Mouse (Mus musculus): ENCODE data around the gene Ccdc146.

The Ccdc146 gene

DNA sequence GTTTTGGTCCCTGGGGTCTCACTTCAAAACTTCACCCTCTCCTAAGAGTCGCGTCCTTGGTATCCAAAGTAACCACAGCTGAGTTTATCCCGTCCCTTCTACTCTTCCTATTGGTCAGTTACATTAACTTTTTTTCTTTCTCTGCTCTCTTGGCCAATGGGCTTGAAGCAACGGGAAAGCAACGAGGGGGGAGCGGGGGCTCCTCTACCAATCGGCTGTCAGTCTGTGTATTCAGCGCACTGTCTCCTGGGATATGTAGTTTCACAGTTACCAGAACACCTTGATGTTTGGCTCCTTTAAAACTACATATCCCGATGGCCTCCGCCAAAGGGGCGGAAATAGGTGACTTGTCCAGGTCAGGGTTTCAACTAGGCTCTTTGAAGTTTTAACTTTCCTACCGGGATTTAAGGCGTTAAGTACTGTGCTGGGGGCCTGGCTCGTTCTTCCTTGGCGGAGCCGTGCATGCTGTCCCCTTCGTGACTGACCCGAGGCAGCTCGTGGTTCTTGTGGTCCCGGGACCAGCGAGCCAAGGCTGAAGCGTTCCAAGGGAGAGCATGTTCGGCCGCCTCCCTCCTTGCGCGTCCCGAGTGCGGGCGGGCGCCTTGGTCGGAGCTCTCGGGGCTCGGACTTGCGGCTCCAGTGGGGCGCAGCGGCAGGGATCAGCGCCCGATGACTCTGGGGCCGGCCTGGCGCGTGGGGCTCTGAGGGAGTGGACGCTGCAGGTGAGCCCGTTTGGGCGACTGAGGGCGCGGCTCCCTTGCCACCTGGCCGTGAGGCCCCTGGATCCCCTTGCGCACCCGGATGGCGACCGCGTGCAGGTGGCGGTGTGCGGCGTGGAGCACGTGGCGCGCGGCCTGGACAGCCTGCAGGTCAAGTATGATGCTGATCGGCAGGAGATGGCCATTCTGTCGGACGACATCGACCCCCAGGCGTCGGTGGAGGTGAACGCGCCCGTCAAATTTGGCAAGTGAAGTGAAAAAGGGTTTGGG lies at the start of gene Ccdc146, which contains the start of gene Fam185a:
Gene Ccdc146 (minus strand): TSS at position 64 of the 989 bp plus-strand sequence.
Gene Fam185a (plus strand): TSS at position 345 of the 989 bp plus-strand sequence.
- DNase-seq (ENCODE audit: low spot score): peak; percentile 99

DNA sequence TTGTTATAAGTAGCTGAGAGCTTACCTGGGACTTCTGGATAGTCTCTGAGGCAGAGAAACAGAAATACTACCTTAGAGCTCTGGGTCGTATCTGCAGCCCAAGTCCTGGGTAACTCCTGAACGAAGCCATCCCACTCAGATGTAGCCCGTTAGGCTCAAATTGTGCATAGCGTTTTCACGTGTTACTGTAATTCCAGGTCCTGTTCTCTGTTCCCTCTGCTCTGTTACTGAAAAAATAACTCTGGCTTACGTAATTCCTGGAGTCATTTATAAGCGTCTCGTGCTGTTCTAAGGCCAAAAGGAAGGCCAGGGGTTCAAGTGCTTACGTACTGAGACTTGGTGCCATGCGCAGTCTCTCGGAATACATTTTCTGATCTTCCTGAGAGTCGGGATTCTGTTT lies 43.6 kb upstream of the Ccdc146 start:
- DNase-seq (ENCODE audit: low spot score): no peak

DNA sequence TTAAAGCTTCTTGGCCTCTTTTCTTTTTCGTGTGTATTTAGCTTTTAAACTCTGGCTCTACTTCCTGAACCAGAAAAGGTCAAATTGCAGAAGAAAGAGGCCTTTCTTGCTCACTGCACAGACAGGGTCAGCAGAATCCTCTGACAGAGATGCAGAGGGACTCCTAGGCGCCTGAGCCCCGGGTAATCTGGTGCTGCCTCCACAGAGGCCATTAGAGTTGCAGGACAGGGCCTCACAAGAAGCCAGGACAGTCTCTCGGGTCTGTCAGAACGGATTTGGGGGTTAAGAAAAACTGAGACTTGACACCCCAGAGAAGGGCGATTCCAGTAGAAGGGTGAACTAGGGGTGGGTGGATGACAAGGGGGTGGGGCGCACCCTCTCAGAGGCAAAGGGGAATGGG lies 42.9 kb upstream of the Ccdc146 start:
- no peak for DNase-seq (ENCODE audit: low spot score)

DNA sequence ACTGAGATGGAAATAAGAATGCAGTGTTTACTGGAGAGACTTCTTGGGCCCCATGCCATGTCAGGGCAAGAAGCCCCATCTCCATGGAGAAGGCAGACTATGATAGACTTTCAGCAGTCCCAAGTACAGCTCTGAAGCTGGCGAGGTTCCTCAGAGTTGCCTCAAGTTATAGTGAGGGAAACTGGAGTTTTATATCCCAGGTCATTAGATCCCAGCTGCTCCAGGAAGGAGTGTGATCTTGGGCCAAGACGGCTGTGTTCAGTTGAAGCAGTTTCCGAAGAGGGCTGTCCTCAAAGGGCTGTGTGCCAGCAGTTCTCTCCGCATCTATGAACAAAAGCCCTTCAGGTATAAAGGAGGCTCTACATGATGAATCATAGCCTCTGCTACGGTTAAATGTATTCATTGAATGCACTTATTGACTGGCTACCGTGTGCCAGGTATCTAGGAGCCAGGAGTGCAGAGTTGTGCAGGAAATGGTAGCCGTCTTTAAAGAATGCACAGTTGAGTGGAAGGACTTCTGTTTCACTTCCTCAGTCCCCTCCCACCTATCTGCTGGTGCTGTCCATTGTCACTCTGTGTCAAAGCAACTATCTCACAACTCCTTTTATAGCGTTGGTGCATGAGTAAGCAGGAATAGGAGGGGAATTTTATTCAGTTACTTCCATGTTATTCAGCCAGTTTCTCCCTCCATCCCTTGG lies 16.5 kb upstream of the Ccdc146 start:
- peak; percentile 68 for DNase-seq (ENCODE audit: low spot score)

DNA sequence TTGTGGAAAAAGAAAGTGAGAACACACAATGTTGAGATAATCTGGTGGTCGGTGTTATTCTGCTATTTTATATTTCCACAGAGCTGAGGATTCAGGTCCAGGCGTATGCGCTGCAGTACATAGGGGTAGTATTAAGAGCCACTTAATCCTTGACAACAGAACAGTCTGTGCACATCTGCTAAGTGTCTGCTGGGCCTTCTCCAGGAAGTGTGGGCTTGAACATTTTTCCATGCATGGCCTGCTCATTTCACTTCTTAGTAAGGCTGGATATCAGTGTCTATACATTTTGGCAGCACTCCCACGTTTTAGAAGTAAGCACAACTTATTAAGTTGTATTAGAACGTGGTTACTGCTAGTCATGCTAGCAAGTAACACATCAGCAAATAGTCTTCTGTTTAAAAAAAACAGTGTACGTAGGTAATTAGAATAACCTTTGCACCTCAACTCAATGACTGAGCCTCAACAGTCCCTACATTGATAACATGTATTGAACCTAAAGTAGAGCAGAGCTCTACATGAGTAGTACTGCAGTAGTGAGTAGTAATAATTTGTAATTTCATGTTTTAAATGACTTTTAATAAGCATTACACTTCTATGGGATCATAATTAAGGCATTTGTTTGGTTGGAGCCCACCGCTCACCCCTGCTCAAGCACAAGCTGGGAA lies 15.1 kb upstream of the Ccdc146 start:
- DNase-seq (ENCODE audit: low spot score): no peak

DNA sequence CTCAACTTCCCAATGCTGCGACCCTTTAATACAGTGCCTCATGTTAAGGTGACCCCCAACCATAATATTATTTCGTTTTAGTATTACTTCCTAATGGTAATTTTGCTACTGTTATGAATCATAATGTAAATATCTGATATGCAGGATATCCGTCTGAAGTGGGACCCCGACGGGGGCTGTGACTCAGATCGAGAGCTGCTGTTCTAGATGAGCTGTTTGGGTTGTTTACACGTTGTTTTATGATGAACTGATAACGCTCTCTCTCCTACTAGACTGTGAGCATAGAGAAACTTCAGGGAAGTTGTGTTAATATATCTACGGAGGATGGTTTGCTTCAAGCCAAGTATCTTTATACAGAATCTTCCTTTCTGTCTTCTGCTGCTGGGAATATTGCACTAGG lies 14.0 kb upstream of the Ccdc146 start:
- no peak for DNase-seq (ENCODE audit: low spot score)

DNA sequence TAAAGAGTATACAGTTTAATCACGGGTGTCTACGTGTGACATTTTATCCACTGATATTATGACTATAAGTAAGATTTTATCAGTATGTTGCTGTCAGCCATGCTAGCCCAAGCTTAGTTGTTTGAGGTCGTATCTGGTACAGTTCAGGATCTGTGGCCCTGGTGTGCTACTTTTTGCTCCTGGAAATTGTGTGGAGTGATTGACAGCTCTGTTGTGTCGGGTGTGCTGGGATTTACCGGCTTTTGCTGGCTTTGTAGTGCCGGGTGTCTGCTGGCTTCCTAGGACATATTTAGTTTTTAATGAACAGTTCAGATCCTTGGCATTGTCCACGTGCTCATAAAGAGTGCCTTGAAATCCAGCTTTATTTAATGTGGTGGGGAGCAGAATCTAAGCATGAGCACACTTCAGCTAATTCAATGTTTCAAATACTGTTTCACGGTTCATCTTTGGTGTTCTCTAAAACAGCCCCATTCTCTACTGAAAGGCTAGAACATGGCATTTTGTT lies 12.0 kb upstream of the Ccdc146 start:
- no peak for DNase-seq (ENCODE audit: low spot score)

DNA sequence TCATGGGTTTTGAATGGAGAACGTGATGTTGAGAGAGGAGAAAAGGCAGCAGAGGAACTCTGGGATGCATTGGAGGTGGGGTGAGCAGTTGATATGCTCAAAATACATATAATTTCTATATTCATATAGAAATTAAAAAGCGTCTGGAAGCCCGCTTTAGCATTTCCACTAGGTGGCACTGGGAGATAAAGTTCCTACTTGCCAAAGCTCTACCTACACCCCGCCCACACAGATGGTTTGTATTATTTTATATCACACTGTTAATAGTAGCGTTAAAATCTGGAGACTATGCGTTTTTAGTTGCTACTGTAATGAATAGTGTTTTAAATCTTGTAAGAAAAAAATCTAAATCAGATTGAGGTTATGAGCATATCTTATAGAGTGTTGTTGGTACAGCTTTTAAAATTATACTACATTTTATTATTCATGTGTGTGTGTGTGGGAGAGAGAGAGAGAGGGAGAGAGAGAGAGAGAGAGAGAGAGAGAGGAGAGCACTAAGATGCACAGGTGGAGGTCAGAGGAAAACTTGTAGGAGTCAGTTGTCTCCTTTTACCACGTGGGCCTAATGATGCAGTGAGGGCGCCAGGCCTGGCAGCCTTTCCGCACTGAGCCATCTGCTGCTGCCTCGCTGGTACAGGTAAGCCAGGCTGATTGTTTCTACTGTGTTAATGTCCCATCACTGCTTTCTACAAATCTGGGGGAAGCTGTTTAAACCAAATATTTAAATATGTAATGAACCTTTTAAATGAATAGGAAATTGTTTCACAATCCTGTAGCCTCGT lies 9.9 kb upstream of the Ccdc146 start:
- peak; percentile 76 for DNase-seq (ENCODE audit: low spot score)

DNA sequence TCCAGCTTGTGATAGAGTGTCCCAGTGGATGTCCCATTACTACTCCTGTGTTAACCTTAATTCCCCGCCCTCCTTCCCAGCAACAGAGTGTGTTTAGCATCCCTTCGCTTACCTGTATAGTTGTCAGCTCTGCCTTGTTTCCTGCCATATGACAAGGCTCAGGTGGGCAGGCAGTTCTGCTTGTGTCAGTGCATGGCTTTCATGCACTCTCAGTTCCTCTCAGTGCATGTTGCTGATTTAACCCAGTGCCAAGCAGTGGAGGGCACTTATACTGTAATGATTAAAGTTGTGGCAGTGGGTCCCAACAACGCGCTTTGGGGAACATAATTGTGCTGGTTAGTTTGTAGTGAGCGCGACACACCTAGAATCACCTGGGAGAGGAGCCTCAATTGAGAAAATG lies 2.2 kb upstream of the Ccdc146 start:
- DNase-seq (ENCODE audit: low spot score): no peak

DNA sequence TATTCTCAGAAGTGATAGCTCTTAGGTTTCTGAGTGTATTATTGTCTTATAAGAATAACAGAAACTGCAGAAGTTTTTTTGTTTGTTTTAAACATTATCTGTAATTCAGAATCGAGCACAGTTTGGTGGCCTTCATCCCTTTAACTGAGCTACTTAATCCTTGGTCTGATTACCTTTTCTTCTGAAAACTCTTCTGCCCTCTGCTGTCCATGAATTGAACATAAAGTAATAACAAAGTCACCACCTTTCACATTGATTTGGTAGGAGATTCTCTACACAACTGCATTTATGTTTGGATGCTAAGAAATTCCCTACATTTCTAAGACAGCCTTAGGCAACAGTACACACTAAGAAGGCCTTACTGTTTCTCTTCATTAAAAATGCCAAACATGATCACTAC lies 3.9 kb downstream of the Ccdc146 start:
- DNase-seq (ENCODE audit: low spot score): peak; percentile 76

DNA sequence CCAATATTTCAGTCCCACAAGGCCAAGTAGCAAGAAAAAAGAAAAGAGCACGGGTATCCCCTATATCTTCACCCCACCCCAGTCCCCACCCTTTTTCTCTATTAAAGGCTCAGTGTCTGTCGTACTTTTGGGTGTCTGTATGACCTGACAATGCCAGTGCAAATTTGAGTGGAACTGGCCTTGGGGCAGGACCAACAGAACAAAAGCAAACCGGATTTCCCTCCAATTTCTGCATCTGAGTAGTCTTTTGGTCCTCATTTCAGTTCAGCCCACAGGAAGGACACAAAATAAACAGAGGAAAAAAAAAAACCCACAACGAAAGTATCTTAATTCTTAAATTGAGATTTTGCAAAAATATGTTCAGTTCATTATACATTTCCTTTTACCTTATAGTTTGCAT lies 5.9 kb downstream of the Ccdc146 start:
- no peak for DNase-seq (ENCODE audit: low spot score)

DNA sequence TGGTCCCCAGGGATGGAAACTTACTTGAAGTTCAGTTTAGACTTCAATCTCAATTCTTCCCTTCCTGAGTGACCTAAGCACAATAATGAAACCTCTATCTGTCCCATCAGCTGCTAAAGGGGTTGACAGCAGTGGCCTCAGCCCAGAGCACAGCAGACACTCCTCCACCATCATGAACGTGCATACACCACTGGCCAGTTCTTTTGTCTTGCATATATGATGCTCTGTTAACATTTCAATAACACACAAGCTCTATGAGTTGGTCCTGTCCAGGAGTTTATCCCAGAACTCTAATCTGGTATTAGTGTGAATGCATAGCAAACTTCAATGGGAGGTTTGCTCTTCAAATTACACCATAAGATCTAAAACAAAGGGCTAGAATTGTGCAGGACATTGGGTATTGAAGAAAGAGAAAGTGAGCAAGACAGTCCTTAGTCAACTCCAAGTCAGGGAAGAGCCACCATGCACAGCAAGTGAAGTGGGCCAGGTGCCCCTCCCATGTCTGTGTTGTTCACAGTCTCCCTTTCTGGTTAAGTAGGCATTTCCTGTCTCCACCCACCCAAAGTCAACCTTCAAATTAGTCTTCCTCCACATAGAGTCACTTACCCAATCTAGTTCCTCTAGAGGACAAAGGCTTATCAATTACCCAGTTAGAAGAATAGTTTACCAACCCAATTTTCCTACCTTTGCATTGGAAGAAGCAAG lies 10.2 kb downstream of the Ccdc146 start:
- DNase-seq (ENCODE audit: low spot score): no peak

DNA sequence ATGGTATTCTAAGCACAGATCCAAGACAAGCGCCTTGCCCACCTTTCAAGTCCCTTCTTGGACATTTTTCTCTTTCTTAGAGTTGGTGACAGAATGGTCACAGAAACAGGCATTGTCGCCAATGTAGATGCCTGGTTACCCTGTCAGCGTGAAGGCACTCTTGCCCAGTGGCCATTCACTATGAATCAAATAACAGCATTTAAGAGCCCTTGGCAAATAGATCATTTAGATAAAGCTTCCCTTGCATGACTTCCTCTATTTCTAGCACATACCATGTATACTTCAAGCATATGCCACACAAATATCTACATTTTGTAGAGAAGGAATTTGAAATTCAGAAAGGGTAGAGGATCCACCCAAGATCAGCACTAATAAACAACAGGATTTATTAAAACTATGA lies 11.2 kb downstream of the Ccdc146 start:
- no peak for DNase-seq (ENCODE audit: low spot score)

DNA sequence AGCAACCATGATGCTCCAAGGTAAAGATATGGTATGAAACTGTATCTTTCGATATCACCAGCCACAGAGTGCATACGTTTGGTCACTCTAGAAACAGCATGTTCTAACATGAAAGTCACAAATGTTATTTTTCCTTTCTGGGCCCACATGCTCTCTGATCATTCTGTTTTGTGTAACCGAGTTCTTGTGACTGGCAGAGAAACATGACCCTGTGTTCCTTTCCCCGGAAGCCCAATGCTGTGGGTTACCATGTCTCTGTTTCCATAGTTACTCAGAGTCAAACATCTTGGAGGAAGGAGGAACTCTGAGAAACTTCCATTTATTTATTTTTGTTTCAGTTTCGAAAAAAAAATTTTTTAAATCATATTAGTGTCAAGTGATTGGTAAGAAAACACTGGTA lies 12.4 kb downstream of the Ccdc146 start:
- DNase-seq (ENCODE audit: low spot score): no peak

DNA sequence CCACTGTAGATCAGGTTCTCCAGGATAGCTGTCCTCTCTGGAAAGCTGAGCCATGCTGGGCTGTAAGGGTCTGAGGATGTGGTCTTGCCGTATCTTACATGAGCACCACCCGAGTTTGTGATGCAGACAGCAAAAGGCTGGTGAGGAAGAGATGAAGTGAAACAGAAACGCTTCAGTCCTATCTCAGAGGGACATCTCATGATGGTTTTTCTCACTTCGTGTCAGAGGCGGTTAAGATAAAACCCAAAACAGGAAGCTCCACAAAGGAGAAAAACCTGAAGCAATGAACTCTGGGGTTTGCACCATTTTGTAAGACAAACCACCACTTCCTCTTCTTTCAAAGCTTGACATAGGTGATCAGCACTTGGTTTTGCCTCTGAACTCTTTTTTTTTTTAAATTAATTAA lies 13.2 kb downstream of the Ccdc146 start:
- DNase-seq (ENCODE audit: low spot score): no peak

DNA sequence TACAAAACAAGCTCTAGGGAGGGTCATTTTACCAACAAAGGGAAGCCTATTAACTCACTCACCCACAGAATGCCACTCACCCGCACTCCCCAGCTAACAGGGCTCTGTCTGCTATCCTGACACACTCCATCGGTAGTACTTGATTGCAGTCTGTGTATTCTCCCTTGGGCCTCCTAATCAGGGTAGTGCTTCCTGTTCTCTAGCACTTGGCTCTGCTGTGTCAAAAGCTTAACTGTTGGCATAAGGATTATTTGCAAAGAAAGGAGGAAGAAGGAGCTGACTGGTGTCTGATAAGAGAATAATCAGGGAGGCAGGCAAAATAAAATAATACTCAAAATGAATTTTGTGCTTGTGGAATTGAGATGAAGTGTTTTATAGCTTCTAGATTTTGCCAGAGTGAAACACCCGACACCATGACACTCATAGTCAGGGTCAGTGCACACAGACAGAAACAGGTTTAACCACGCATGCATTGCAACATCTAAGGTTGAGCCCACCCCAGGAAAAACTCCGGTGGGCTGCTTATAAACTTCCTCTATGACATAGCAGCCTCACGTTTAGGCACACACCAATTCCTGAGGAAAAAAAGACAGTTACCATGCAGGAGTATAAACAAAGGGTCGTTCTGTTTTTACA lies 29.2 kb downstream of the Ccdc146 start:
- peak; percentile 27 for DNase-seq (ENCODE audit: low spot score)

DNA sequence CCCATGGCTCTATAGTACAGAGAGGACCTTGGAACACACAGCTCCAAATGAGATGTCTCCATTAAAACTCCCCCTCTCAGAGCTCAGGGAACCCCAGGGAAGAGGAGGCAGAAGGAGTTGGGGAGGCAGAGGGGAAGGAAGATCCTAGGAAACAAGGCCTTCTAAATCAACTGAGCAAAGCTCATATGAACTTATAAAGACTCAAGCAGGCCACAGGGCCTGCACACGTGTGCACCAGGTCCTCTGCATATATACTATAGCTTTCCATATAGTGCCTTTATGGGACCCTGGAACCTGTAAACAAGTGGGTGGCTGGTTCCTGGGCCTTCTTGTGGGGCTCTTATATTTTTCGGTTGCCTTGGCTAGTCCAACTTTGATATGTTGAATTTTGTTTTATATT lies 29.9 kb downstream of the Ccdc146 start:
- no peak for DNase-seq (ENCODE audit: low spot score)

DNA sequence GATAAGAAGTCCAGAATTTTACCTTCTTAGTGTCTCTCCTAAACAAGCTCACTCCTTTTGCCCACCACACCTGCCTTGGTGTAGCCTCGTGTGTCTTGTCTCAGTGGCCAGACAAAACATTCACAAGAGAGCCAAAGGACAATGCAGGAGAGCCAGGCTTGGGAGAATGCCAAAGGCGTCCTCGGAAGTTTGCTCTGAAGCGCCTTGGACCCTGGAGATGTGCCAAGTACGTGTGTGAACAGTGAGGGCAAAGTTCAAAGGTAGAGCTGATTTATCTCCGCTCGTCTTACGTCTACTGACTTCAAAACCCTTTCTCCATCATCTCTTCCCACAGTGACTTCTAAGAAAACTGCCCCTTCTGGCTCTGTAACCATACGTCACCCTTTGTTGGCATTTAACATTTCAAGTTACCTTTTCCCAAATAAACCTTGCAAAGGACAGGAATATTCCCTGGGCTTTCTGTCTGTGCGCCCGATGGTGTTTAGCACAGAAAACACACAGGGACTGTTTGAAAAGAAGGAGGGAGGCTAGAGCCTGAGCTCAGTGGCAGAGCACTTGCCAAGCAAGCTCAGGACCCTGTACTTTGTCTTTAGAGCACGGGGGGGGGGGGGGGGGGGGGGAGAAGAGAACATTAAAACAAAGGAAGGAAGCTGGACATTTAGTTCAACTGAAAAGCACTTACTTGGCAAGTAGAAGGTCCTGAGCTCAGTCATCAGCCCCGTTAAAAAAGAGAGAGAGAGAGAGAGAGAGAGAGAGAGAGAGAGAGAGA lies 32.7 kb downstream of the Ccdc146 start:
- DNase-seq (ENCODE audit: low spot score): peak; percentile 34

DNA sequence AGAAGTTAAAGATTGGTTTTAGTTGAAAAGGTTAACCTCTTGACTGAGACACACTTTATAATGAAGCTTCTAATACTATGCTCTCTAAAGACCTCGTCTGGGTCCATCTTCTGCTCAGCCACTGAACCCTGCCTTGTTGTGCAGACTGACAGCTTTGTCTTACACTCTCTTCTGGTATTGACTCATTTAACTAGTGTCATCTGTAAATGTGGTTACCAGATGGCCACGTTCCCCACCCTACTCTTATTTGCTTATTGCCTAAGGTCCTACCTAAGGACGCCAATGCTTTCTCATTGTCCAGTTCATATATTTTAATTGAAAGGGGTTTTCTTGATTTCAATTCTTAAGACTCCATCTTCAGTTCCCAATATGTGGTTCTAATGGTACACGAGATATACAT lies 35.6 kb downstream of the Ccdc146 start:
- DNase-seq (ENCODE audit: low spot score): no peak

DNA sequence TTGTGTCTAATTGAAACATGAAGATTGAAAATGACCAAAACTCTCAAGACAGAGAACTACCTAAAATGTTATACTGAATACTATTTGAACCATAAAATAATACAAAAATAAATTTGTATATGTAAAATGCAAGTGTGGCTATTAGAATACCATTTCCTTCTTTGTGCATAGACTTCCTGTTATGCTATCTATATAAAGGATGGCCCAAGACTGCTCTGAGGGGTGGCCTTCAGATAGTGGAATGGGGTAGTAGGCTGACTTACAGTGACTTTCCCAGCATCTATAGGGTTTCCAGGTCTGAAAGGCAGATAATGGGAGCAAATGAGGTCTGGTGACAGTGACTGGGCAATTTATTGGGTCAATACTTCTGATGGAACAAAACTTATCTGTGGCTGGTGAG lies 37.1 kb downstream of the Ccdc146 start:
- no peak for DNase-seq (ENCODE audit: low spot score)

Measured in adipocyte (in vitro differentiated cells).